Mouse (Mus musculus): ENCODE measurements around the gene Anks1. TPM values are rescaled to one million over a fixed set of nuclear protein-coding genes. Genes with fewer than 3 reads are reported as not detected.

Gene Anks1
- total RNA-seq, 2 experiments from 2014 or later, result 54.3 to 54.6 TPM

GRCm38 (mm10) chr17:28112266-28112665 is 203.2 kb downstream of the Anks1 start:
- no peak for DNase-seq
- intact Hi-C loops (cut with DNase I), result no loop called here

Other genes starting within 250 kb of the Anks1 start
- gene Spdef, start 180.4 kb upstream of the Anks1 start, total RNA-seq (2021), result not detected
- 100 to 1,000 TPM; 135 to 140 TPM for gene D17Wsu92e, start 88.7 kb upstream of the Anks1 start, total RNA-seq (2021)
- gene Snrpc, start 71.2 kb upstream of the Anks1 start, total RNA-seq (2021), result 10 to 100 TPM; 56.8 to 57.4 TPM
- 10 to 100 TPM; 17.1 to 17.9 TPM for gene Uhrf1bp1, start 52.9 kb upstream of the Anks1 start, total RNA-seq (2021)
- 10 to 100 TPM; 22.6 to 23.7 TPM for gene Taf11, start 538 bp downstream of the Anks1 start, total RNA-seq (2021)
- gene Tcp11, start 171.3 kb downstream of the Anks1 start, total RNA-seq (2021), result not detected
- gene Scube3, start 232.8 kb downstream of the Anks1 start, total RNA-seq (2021), result under 1 TPM; 0.53 to 0.70 TPM

Measured in heart, postnatal 36 days (tissue).